Mouse (Mus musculus) forebrain, embryonic 11.5 days (tissue): Measurements from ENCODE around the gene 6030445D17Rik. TPM values are rescaled to one million over a fixed set of nuclear protein-coding genes. Genes with fewer than 3 reads are reported as not detected.

ENCODE experiments used
- ATAC-seq: fragments of 200-750 bp; cut with Nextera tagmentation; replicated peaks from 2 replicates; pipeline ENCODE4 v1.8.0; 2017; ENCODE audit warnings: moderate TSS enrichment; ENCODE audit not compliant: low FRiP score
- DNase-seq: peaks from one replicate; pipeline ENCODE4 v3.0.0-alpha.2; 2017; ENCODE audit warnings: low spot score
- H3K27ac ChIP-seq: fragments of 300-500 bp; sonication (generic); 2 replicates; pipeline ENCODE4 v1.5.1; 2014; ENCODE audit warnings: low read depth, low read length
- H3K27me3 ChIP-seq: fragments of 300-500 bp; sonication (generic); 2 replicates; pipeline ENCODE4 v1.6.1; 2014; ENCODE audit warnings: mild to moderate bottlenecking, low read length, mixed read lengths; ENCODE audit not compliant: control insufficient read depth, insufficient read depth
- H3K36me3 ChIP-seq: fragments of 300-500 bp; sonication (generic); 2 replicates; pipeline ENCODE4 v1.6.1; 2014; ENCODE audit warnings: mild to moderate bottlenecking, low read length, moderate library complexity, mixed read lengths; ENCODE audit not compliant: control insufficient read depth, insufficient read depth
- H3K4me1 ChIP-seq: fragments of 300-500 bp; sonication (generic); replicated peaks from 2 replicates; pipeline ENCODE4 v1.6.1; 2014; ENCODE audit warnings: low read length, mixed read lengths; ENCODE audit not compliant: control insufficient read depth, insufficient read depth
- H3K4me2 ChIP-seq: fragments of 300-500 bp; sonication (generic); 2 replicates; pipeline ENCODE4 v1.6.1; 2014; ENCODE audit warnings: low read depth, mild to moderate bottlenecking, low read length, moderate library complexity, mixed read lengths; ENCODE audit not compliant: severe bottlenecking
- H3K4me3 ChIP-seq: fragments of 300-500 bp; sonication (generic); 2 replicates; pipeline ENCODE4 v1.5.1; 2014; ENCODE audit warnings: low read depth, low read length
- H3K9ac ChIP-seq: fragments of 300-500 bp; sonication (generic); 2 replicates; pipeline ENCODE4 v1.6.1; 2014; ENCODE audit warnings: low read length
- H3K9me3 ChIP-seq: fragments of 300-500 bp; sonication (generic); 2 replicates; pipeline ENCODE4 v1.6.1; 2016; ENCODE audit warnings: low read length, mixed read lengths; ENCODE audit not compliant: control insufficient read depth
- WGBS: fragments of 180-500 bp; shearing (Covaris S2); extraction: QIAGEN DNeasy Blood & Tissue Kit; methylation state at CpG from one replicate; pipeline ENCODE4 v1.1.7; 2014; 5-methylcytosine and 5-hydroxymethylcytosine counted together
- polyA plus RNA-seq: library from polyadenylated mRNA; unstranded; fragments of >200 nt; fragmentation: Nextera tagmentation; extraction: Ambion mirVana; gene quantifications from 2 replicates; pipeline ENCODE4 v1.2.1, GENCODE M21; 2014

The 6030445D17Rik gene
- polyA plus RNA-seq, 1 experiment from 2014 or later: not detected

- Histone ChIP-seq H3K9ac (no peak overlapping the region), H3K4me1 (no peaks in the 10 kb centered on the region), H3K27me3 (no peaks in the 10 kb centered on the region), H3K27ac (no peak overlapping the region), H3K4me2 (no peak overlapping the region), H3K4me3 (no peak overlapping the region), H3K9me3 (no peaks in the 10 kb centered on the region), H3K36me3 (no peaks in the 10 kb centered on the region)
- 69% methylated on average over 2 of the region's 2 CpGs for WGBS
- DNase-seq (no peak), ATAC-seq (no peak)
Observed at GRCm38 (mm10) chr4:136505426-136506215, 43.6 kb downstream of the 6030445D17Rik start.

DNA sequence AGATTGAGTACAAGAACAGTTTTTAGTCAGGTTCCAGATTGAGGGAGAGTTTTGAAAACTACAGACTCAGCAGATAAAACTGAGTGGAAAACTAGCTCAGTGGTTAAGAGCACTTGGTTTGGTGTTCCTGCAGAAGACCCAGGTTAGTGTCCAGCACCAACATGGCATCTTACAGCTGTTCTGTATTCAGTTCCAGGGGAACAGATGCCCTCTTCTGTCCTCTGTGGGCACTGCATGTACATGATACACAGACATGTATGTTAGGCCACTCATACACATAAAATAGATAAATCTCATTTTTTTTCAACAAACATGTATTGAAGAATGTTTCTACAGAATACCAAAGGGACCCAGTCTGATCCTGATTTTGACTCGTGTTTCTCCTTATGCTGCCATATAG is 47.8 kb downstream of the 6030445D17Rik start:
- Histone ChIP-seq H3K36me3 (no peaks in the 10 kb centered on the region), H3K27ac (no peak overlapping the region), H3K9me3 (no peaks in the 10 kb centered on the region), H3K4me2 (no peak overlapping the region), H3K4me3 (no peak overlapping the region), H3K4me1 (no peaks in the 10 kb centered on the region), H3K9ac (no peak overlapping the region), H3K27me3 (no peaks in the 10 kb centered on the region)
- DNase-seq (no peak), ATAC-seq (no peak)
- WGBS: 72% methylated on average over 1 of the region's 1 CpGs

- H3K4me3 ChIP-seq: no peak overlapping the region
- H3K9me3 ChIP-seq: no peaks in the 10 kb centered on the region
- no peak overlapping the region for H3K27ac ChIP-seq
- no peak overlapping the region for H3K9ac ChIP-seq
- ATAC-seq (no peak), DNase-seq (no peak)
- H3K4me2 ChIP-seq: no peak overlapping the region
- H3K36me3 ChIP-seq: no peaks in the 10 kb centered on the region
- H3K4me1 ChIP-seq: 0 out of 2 replicates have a peak, but pooled peaks cover 2% of the 10 kb centered on the region
- H3K27me3 ChIP-seq: no peaks in the 10 kb centered on the region
- WGBS: 56% methylated on average over 4 of the region's 4 CpGs
Observed at GRCm38 (mm10) chr4:136511708-136512107, 49.7 kb downstream of the 6030445D17Rik start.

- Histone ChIP-seq H3K4me1 (0 out of 2 replicates have a peak, but pooled peaks cover 2% of the 10 kb centered on the region), H3K9me3 (no peaks in the 10 kb centered on the region), H3K27me3 (no peaks in the 10 kb centered on the region), H3K9ac (no peak overlapping the region), H3K4me2 (no peak overlapping the region), H3K36me3 (no peaks in the 10 kb centered on the region), H3K27ac (no peak overlapping the region), H3K4me3 (no peak overlapping the region)
- DNase-seq: peak; percentile 50
- no peak for ATAC-seq
Observed at GRCm38 (mm10) chr4:136512905-136513304, 50.9 kb downstream of the 6030445D17Rik start.

Other genes starting within 250 kb of the 6030445D17Rik start
- gene Tcea3, start 214.5 kb upstream of the 6030445D17Rik start, polyA plus RNA-seq: 1.1 and 1.6 TPM in 2 replicates
- gene Zfp46, start 177.6 kb upstream of the 6030445D17Rik start, polyA plus RNA-seq: 28.2 and 30.8 TPM in 2 replicates
- 193 and 215 TPM in 2 replicates for gene Hnrnpr, start 151.3 kb upstream of the 6030445D17Rik start, polyA plus RNA-seq
- gene Htr1d, start 38.7 kb upstream of the 6030445D17Rik start, polyA plus RNA-seq: 0.21 and 0.25 TPM in 2 replicates
- gene Luzp1, start 7.5 kb downstream of the 6030445D17Rik start, polyA plus RNA-seq: 119 and 121 TPM in 2 replicates
- gene Kdm1a, start 140.5 kb downstream of the 6030445D17Rik start, polyA plus RNA-seq: 88.6 and 98.6 TPM in 2 replicates
- not detected in 2 replicates for gene Tex46, start 148.2 kb downstream of the 6030445D17Rik start, polyA plus RNA-seq
- not detected in 2 replicates for gene Lactbl1, start 160.4 kb downstream of the 6030445D17Rik start, polyA plus RNA-seq